Mouse (Mus musculus): ENCODE measurements around the gene Ntn4. TPM values are rescaled to one million over a fixed set of nuclear protein-coding genes. Genes with fewer than 3 reads are reported as not detected.
A peak's percentile ranks its signal among the peaks of the same experiment; 100 is the strongest.

Gene Ntn4
- 0.17 and 0.26 TPM in 2 replicates for polyA plus RNA-seq (2016; fragmentation: Nextera tagmentation; extraction: Ambion mirVana)

GRCm38 (mm10) chr10:93640521-93640952 lies at the start of gene Ntn4:
Ntn4 (plus strand) TSS chr10:93640681.
- peaks cover 34% of the 10 kb centered on the region for H3K4me1 ChIP-seq
- ATAC-seq, result no peak
- H3K36me3 ChIP-seq, result no peaks in the 10 kb centered on the region
- H3K9me3 ChIP-seq (replicated peaks), result no peaks in the 10 kb centered on the region
- H3K27ac ChIP-seq, result no peak within 1 kb of the TSS
- H3K9ac ChIP-seq, result peak within 1 kb of the TSS; percentile 73
- H3K27me3 ChIP-seq (replicated peaks), result peaks cover 83% of the 10 kb centered on the region
- peak within 1 kb of the TSS; percentile 99 for H3K4me2 ChIP-seq
- H3K4me3 ChIP-seq, result peak within 1 kb of the TSS; percentile 69
- WGBS (ENCODE audit: insufficient replicate concordance), result 6% methylated on average over 26 of the region's 30 CpGs

- Histone ChIP-seq H3K4me2 (no peak overlapping the region), H3K9ac (no peak overlapping the region), H3K36me3 (peaks cover 6% of the 10 kb centered on the region), H3K4me3 (no peak overlapping the region), H3K4me1 (peaks cover 29% of the 10 kb centered on the region), H3K9me3 (replicated peaks) (no peaks in the 10 kb centered on the region), H3K27me3 (replicated peaks) (no peaks in the 10 kb centered on the region; the same call in 1 of the 2 replicates), H3K27ac (no peak overlapping the region)
- 55% methylated on average over 12 of the region's 12 CpGs for WGBS (ENCODE audit: insufficient replicate concordance)
- ATAC-seq, result no peak
These were observed 48.0 kb upstream of the Ntn4 start for GRCm38 (mm10) chr10:93592456-93592855.

GRCm38 (mm10) chr10:93594022-93594482 lies 46.4 kb upstream of the Ntn4 start:
- peak; percentile 63 for ATAC-seq
- Histone ChIP-seq H3K27me3 (replicated peaks) (peaks cover 4% of the 10 kb centered on the region; the same call in 1 of the 2 replicates), H3K4me3 (peak overlapping the region; percentile 55), H3K9me3 (replicated peaks) (no peaks in the 10 kb centered on the region), H3K4me1 (peaks cover 14% of the 10 kb centered on the region), H3K36me3 (no peaks in the 10 kb centered on the region), H3K27ac (no peak overlapping the region), H3K9ac (peak overlapping the region; percentile 57), H3K4me2 (peak overlapping the region; percentile 76)
- WGBS (ENCODE audit: insufficient replicate concordance), result 2% methylated on average over 22 of the region's 22 CpGs

GRCm38 (mm10) chr10:93595831-93596230 lies 44.6 kb upstream of the Ntn4 start:
- ATAC-seq, result no peak
- WGBS (ENCODE audit: insufficient replicate concordance), result 51% methylated on average over 4 of the region's 4 CpGs
- H3K36me3 ChIP-seq, result no peaks in the 10 kb centered on the region

GRCm38 (mm10) chr10:93596641-93597040 lies 43.8 kb upstream of the Ntn4 start:
- no peak overlapping the region for H3K9ac ChIP-seq

More at GRCm38 (mm10) chr10:93595831-93596230, 44.6 kb upstream of the Ntn4 start:
- no peak overlapping the region for H3K4me3 ChIP-seq
- H3K27ac ChIP-seq, result no peak overlapping the region
- H3K27me3 ChIP-seq (replicated peaks), result peaks cover 10% of the 10 kb centered on the region; the same call in 1 of the 2 replicates
- H3K4me1 ChIP-seq, result peaks cover 8% of the 10 kb centered on the region; the same call in 1 of the 2 replicates
- no peak overlapping the region for H3K9ac ChIP-seq
- H3K9me3 ChIP-seq (replicated peaks), result no peaks in the 10 kb centered on the region
- H3K4me2 ChIP-seq, result no peak overlapping the region

GRCm38 (mm10) chr10:93602309-93602708 lies 38.2 kb upstream of the Ntn4 start:
- no peak for ATAC-seq
- Histone ChIP-seq H3K36me3 (no peaks in the 10 kb centered on the region), H3K27me3 (replicated peaks) (peaks cover 10% of the 10 kb centered on the region; the same call in 1 of the 2 replicates), H3K9me3 (replicated peaks) (no peaks in the 10 kb centered on the region), H3K4me3 (no peak overlapping the region), H3K9ac (no peak overlapping the region), H3K27ac (no peak overlapping the region), H3K4me2 (no peak overlapping the region), H3K4me1 (no peaks in the 10 kb centered on the region)
- 64% methylated on average over 5 of the region's 5 CpGs for WGBS (ENCODE audit: insufficient replicate concordance)

More at GRCm38 (mm10) chr10:93596641-93597040, 43.8 kb upstream of the Ntn4 start:
- no peaks in the 10 kb centered on the region for H3K9me3 ChIP-seq (replicated peaks)
- H3K36me3 ChIP-seq, result no peaks in the 10 kb centered on the region
- H3K4me2 ChIP-seq, result no peak overlapping the region
- no peak overlapping the region for H3K27ac ChIP-seq
- ATAC-seq, result no peak
- no peak overlapping the region for H3K4me3 ChIP-seq
- 60% methylated on average over 3 of the region's 3 CpGs for WGBS (ENCODE audit: insufficient replicate concordance)
- H3K27me3 ChIP-seq (replicated peaks), result peaks cover 10% of the 10 kb centered on the region; the same call in 1 of the 2 replicates
- H3K4me1 ChIP-seq, result peaks cover 8% of the 10 kb centered on the region; the same call in 1 of the 2 replicates

GRCm38 (mm10) chr10:93603256-93603655 lies 37.2 kb upstream of the Ntn4 start:
- no peak for ATAC-seq
- Histone ChIP-seq H3K36me3 (no peaks in the 10 kb centered on the region), H3K27me3 (replicated peaks) (peaks cover 9% of the 10 kb centered on the region; the same call in 1 of the 2 replicates), H3K9ac (no peak overlapping the region), H3K4me1 (no peaks in the 10 kb centered on the region), H3K9me3 (replicated peaks) (no peaks in the 10 kb centered on the region), H3K4me3 (no peak overlapping the region), H3K27ac (no peak overlapping the region), H3K4me2 (no peak overlapping the region)
- 78% methylated on average over 1 of the region's 1 CpGs for WGBS (ENCODE audit: insufficient replicate concordance)

- ATAC-seq, result no peak
- Histone ChIP-seq H3K4me1 (no peaks in the 10 kb centered on the region), H3K4me2 (no peak overlapping the region), H3K9ac (no peak overlapping the region), H3K36me3 (no peaks in the 10 kb centered on the region), H3K27ac (no peak overlapping the region), H3K27me3 (replicated peaks) (no peaks in the 10 kb centered on the region), H3K4me3 (no peak overlapping the region), H3K9me3 (replicated peaks) (peaks cover 6% of the 10 kb centered on the region; the same call in 1 of the 2 replicates)
- 72% methylated on average over 9 of the region's 9 CpGs for WGBS (ENCODE audit: insufficient replicate concordance)
These were observed 34.2 kb upstream of the Ntn4 start for GRCm38 (mm10) chr10:93606326-93606725.

- no peak overlapping the region for H3K4me2 ChIP-seq
- WGBS (ENCODE audit: insufficient replicate concordance), result 58% methylated on average over 9 of the region's 9 CpGs
These were observed 32.4 kb upstream of the Ntn4 start for GRCm38 (mm10) chr10:93608051-93608450.

GRCm38 (mm10) chr10:93609236-93609635 lies 31.2 kb upstream of the Ntn4 start:
- H3K27me3 ChIP-seq (replicated peaks), result no peaks in the 10 kb centered on the region
- 85% methylated on average over 7 of the region's 7 CpGs for WGBS (ENCODE audit: insufficient replicate concordance)
- no peak for ATAC-seq

More at GRCm38 (mm10) chr10:93608051-93608450, 32.4 kb upstream of the Ntn4 start:
- Histone ChIP-seq H3K9me3 (replicated peaks) (peaks cover 6% of the 10 kb centered on the region; the same call in 1 of the 2 replicates), H3K36me3 (no peaks in the 10 kb centered on the region), H3K4me1 (peaks cover 5% of the 10 kb centered on the region; the same call in 1 of the 2 replicates), H3K9ac (no peak overlapping the region), H3K27ac (no peak overlapping the region), H3K4me3 (no peak overlapping the region), H3K27me3 (replicated peaks) (no peaks in the 10 kb centered on the region)
- no peak for ATAC-seq

GRCm38 (mm10) chr10:93610896-93611295 lies 29.6 kb upstream of the Ntn4 start:
- Histone ChIP-seq H3K27me3 (replicated peaks) (no peaks in the 10 kb centered on the region), H3K4me3 (no peak overlapping the region), H3K9ac (no peak overlapping the region), H3K9me3 (replicated peaks) (peaks cover 9% of the 10 kb centered on the region; the same call in 1 of the 2 replicates), H3K27ac (no peak overlapping the region), H3K36me3 (no peaks in the 10 kb centered on the region), H3K4me1 (peaks cover 11% of the 10 kb centered on the region), H3K4me2 (no peak overlapping the region)
- WGBS (ENCODE audit: insufficient replicate concordance), result 80% methylated on average over 1 of the region's 1 CpGs
- ATAC-seq, result no peak

More at GRCm38 (mm10) chr10:93609236-93609635, 31.2 kb upstream of the Ntn4 start:
- H3K4me1 ChIP-seq, result peaks cover 5% of the 10 kb centered on the region; the same call in 1 of the 2 replicates
- no peaks in the 10 kb centered on the region for H3K36me3 ChIP-seq
- no peak overlapping the region for H3K4me2 ChIP-seq
- no peak overlapping the region for H3K4me3 ChIP-seq
- peaks cover 9% of the 10 kb centered on the region; the same call in 1 of the 2 replicates for H3K9me3 ChIP-seq (replicated peaks)
- H3K27ac ChIP-seq, result no peak overlapping the region
- H3K9ac ChIP-seq, result no peak overlapping the region

GRCm38 (mm10) chr10:93611419-93612007 lies 29.0 kb upstream of the Ntn4 start:
- Histone ChIP-seq H3K36me3 (no peaks in the 10 kb centered on the region), H3K9ac (no peak overlapping the region), H3K4me3 (no peak overlapping the region), H3K4me2 (0 out of 2 replicates have a peak overlapping the region, but pooled peaks have one; percentile 21), H3K4me1 (peaks cover 11% of the 10 kb centered on the region), H3K9me3 (replicated peaks) (peaks cover 9% of the 10 kb centered on the region; the same call in 1 of the 2 replicates), H3K27ac (no peak overlapping the region), H3K27me3 (replicated peaks) (no peaks in the 10 kb centered on the region)
- no peak for ATAC-seq
- WGBS (ENCODE audit: insufficient replicate concordance), result 45% methylated on average over 18 of the region's 18 CpGs
